Mouse (Mus musculus): ENCODE results near the gene Galnt6. TPM values are rescaled to one million over a fixed set of nuclear protein-coding genes. Genes with fewer than 3 reads are reported as not detected.

Galnt6 gene
- polyA plus RNA-seq (2012) = not detected in 2 replicates

- TF ChIP-seq GATA1 (IDR thresholded peaks at IDR 0.05; ENCODE audit: low read length) = no peak
These were observed at the start of gene Galnt6 for GRCm38 (mm10) chr15:100729281-100729985. Gene Galnt6, minus strand, starts transcription at chr15:100729376.

GRCm38 (mm10) chr15:100777020-100778016, 48.1 kb upstream of the Galnt6 start:
- no peak for TF ChIP-seq GATA1 (IDR thresholded peaks at IDR 0.05; ENCODE audit: low read length)

GRCm38 (mm10) chr15:100776424-100776823, 47.2 kb upstream of the Galnt6 start:
- no peak for TF ChIP-seq GATA1 (IDR thresholded peaks at IDR 0.05; ENCODE audit: low read length)

DNA sequence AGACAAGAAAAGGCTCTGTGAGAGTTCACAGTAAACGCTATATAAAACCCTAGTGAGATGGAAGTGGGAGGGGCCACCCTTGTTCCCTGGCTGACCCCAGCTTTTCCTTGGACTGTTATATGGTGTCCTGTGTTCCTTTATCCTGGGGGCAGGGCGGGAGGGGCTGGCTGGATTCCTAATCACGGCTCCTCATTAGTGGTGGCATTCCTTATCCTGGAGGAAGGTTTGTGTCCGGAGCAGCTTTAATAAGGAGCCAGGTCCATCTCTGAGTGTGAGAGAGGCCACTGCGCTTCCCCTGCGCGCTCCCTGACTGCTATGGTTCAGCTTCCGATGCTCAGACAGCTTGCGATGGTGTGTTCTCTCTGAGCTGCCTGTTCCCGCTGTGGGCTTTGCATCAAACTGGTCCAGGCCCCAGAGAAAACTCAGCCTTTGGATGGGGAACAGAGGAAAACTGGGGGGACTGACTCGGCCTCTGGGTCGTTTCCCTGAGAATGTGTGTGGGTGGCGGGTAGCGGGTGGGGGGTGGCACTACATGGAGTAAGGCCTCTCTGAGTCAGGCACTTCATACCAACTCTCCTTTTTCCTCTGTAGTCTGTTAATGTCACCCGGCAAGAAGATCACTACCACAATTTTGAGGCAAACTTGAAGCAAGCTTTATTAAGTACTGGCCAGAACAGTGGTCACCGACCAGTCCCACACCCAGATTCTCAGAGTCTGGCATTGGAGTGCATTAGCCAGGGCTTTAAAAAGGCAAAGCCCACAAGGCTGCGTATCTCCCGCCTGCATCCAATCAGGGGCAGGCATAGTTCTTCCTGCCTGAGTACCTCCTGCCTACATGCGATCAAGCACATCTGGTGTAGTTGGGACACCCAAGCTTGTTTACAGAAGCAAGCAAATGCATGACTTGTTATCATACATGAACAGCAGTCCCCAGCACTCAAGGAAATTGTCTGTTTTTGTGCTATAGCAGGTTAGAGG, 46.3 kb upstream of the Galnt6 start:
- no peak for TF ChIP-seq GATA1 (IDR thresholded peaks at IDR 0.05; ENCODE audit: low read length)

DNA sequence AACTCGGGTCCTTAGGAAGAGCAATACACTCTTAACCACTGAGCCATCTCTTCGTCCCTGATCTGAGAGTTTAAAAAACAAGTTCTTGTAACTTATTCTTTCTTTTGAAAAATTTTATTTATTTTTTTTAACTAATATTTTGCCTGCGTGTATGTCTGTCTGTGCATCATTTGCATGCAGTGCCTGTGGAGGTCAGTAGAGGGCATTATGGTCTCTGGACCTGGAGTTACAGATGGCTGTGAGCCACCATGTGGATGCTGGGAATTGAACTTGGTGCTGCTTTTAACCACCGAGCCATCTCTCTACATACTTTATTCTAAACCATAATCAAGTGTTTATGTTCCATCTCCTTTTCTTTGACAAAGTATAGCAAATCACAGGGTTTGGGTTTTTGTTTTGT, 43.5 kb upstream of the Galnt6 start:
- no peak for TF ChIP-seq GATA1 (IDR thresholded peaks at IDR 0.05; ENCODE audit: low read length)

- TF ChIP-seq GATA1 (IDR thresholded peaks at IDR 0.05; ENCODE audit: low read length) = no peak
These were observed 41.2 kb upstream of the Galnt6 start for GRCm38 (mm10) chr15:100770338-100770737.

DNA sequence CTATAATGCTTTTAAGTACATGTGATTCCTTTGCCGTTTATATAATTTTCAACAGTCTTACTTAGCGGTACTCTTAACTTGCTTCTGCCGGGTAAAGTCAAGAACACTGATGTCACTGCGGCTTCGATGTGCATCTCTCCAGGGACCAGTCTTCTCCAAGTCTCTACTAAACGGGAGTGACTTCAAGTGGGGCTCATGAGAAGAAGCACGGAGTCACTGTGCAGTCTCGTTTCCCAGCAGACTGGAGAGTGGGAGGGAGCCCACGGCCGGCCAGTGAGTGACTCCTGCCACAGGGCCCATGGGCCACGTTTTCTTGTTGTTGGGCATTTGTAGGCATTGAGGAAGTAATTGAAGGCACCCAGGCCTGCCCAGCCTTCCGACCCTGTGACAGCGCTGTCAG, 38.7 kb upstream of the Galnt6 start:
- no peak for TF ChIP-seq GATA1 (IDR thresholded peaks at IDR 0.05; ENCODE audit: low read length)

GRCm38 (mm10) chr15:100766826-100767225, 37.6 kb upstream of the Galnt6 start:
- TF ChIP-seq GATA1 (IDR thresholded peaks at IDR 0.05; ENCODE audit: low read length) = no peak

DNA sequence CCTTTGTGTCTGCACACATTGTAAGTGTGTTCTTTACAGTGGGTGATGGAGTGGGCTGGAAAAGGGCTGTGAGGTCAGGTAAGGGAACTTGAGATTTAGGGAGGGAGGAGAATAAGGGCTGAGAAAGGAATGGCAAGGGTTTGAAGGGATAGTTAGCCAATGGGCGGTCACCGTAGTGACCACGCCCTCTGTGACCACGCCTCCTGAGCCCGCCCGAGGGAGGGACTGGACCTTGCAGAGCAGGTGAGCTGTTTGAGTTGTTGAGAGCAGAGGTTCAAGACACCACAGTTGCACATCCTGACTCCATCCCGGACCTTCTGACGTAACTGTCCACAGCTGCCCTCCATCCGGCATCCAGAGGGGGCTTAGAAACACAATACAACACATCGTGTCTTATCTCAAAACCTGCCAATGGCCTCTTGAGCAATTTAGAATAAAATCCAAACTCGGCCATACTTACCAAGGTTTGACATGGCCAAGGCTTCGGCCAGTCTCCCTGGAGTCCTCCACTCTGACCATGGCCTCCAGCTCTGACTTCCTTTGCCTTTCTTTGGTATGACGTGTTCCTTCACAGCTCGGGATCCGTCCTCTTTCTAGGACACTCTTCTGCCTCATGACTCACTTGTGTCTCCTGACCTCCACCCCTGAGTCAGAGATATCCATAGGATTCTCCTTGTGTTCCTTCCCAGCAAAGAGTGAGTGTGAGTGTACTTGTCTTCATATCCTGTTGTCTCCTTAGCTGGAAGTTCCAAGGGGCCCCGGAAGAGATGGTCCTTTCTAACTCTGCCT, 35.2 kb upstream of the Galnt6 start:
- TF ChIP-seq GATA1 (IDR thresholded peaks at IDR 0.05; ENCODE audit: low read length) = no peak

DNA sequence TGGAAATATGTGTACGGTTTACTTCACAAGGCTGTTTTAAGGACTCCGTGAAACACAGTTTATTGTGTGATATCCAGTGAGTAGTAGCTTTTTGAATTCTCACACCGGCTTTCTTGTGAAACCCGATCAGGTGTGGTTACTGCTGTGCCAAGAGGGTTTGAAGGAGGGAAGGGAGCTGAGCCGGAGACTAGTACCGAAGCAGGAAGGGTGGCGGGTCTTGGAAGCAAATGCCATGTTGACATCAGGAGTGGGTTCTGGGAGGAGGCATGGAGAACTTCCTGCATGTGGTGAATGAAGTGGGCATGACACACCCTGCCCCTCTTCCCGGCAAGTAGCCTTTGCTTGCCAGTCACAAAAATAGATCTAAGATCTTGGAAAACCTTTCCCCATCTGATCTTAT, 33.5 kb upstream of the Galnt6 start:
- TF ChIP-seq GATA1 (IDR thresholded peaks at IDR 0.05; ENCODE audit: low read length) = no peak

DNA sequence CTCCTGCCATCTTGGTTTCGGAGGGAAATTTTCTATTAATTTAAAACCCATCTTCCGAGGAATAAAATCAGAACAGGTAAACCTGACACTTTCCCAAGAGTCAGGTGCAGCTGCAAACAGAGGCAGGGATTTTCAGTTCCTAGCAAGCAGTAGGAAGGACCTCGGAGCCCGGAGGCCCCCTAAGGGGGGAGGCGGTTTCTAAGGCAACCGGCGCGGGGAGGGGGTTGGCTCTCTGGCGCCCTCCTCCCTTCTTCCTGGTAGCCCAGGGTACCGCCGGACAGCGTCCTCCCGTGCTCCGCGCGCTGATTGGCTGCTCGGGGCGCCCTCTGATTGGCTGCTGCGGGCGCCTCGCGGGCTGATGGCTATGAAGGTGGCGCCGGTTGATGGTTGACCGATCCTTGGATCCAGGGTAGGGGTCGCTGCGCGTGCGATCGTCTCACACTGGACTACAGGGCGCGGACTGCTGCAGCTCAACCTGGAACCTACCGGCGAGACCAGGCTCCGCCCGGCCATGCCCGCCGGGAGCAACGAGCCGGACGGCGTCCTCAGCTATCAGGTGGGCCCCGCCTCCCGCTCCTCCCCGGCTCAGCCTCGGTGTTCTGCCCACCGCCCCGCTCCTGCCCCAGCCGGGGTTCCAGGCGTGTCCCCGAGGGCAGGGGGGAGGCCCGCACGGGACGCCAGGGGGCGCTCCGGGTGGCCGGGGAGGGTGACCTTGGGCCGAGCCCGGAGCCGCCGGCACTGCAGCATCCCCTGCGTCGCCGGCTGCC, 32.4 kb upstream of the Galnt6 start, which contains the start of gene Slc4a8:
Gene Slc4a8 (plus strand): TSS at position 329 of the 767 bp plus-strand sequence.
- TF ChIP-seq GATA1 (IDR thresholded peaks at IDR 0.05; ENCODE audit: low read length) = no peak

GRCm38 (mm10) chr15:100761036-100761418, 31.9 kb upstream of the Galnt6 start:
- no peak for TF ChIP-seq GATA1 (IDR thresholded peaks at IDR 0.05; ENCODE audit: low read length)

- TF ChIP-seq GATA1 (IDR thresholded peaks at IDR 0.05; ENCODE audit: low read length) = no peak
These were observed 30.1 kb upstream of the Galnt6 start for GRCm38 (mm10) chr15:100759286-100759685.

All from G1E-ER4 (cell line).